Mouse (Mus musculus) olfactory bulb, adult 2 months (tissue): Measurements from ENCODE around the gene Il2rg. TPM values are rescaled to one million over a fixed set of nuclear protein-coding genes. Genes with fewer than 3 reads are reported as not detected.
A peak's percentile ranks its signal among the peaks of the same experiment; 100 is the strongest.

Experiments used
- H3K27ac ChIP-seq: fragments of 200-500 bp; 2 replicates; pipeline ENCODE4 v1.5.1; 2012; ENCODE audit warnings: low read depth, low read length; ENCODE audit not compliant: insufficient read depth
- H3K4me1 ChIP-seq: fragments of 200-500 bp; 2 replicates; pipeline ENCODE4 v1.6.1; 2012; ENCODE audit warnings: low read length; ENCODE audit not compliant: control insufficient read depth, insufficient read depth
- H3K4me3 ChIP-seq: fragments of 200-500 bp; 2 replicates; pipeline ENCODE4 v1.5.1; 2012; ENCODE audit warnings: mild to moderate bottlenecking, low read depth, low read length, moderate library complexity; ENCODE audit not compliant: insufficient read depth
- CTCF ChIP-seq: fragments of 200-500 bp; IDR thresholded peaks from 2 replicates; pipeline ENCODE4 v1.5.1; 2012; ENCODE audit warnings: low read depth, mild to moderate bottlenecking, low read length, moderate library complexity; ENCODE audit not compliant: insufficient read depth
- POLR2A ChIP-seq: fragments of 200-500 bp; IDR thresholded peaks from 2 replicates; pipeline ENCODE4 v1.6.1; 2012; ENCODE audit warnings: mild to moderate bottlenecking, low read depth, low read length, moderate library complexity; ENCODE audit not compliant: insufficient read depth
- WGBS: fragments of 180-500 bp; shearing (Covaris S2); methylation state at CpG from one replicate; pipeline ENCODE4 v1.1.7; 2018; 5-methylcytosine and 5-hydroxymethylcytosine counted together
- polyA plus RNA-seq: library from polyadenylated mRNA; stranded (reverse); fragments of >200 nt; gene quantifications from 2 replicates; pipeline ENCODE4 v1.2.4, GENCODE M21; 2012; ENCODE audit warnings: low replicate concordance; ENCODE audit not compliant: missing spikeins, insufficient read depth, insufficient read length

Il2rg gene
- not detected in 2 replicates for polyA plus RNA-seq

GRCm38 (mm10) chrX:101268025-101268754 is at the start of gene Il2rg:
Il2rg (minus strand) TSS chrX:101268255.
- H3K4me3 ChIP-seq: no peak within 1 kb of the TSS
- TF ChIP-seq CTCF (no peak), POLR2A (no peak)
- WGBS: 81% methylated on average over 5 of the region's 5 CpGs
- no peak within 1 kb of the TSS for H3K27ac ChIP-seq
- H3K4me1 ChIP-seq: no peaks in the 10 kb centered on the region

- peak overlapping the region; percentile 80 for H3K27ac ChIP-seq
- H3K4me1 ChIP-seq: peaks cover 11% of the 10 kb centered on the region
- 21% methylated on average over 6 of the region's 6 CpGs for WGBS
- no peak overlapping the region for H3K4me3 ChIP-seq
- TF ChIP-seq POLR2A: no peak
- TF ChIP-seq CTCF: no peak
Observed at GRCm38 (mm10) chrX:101313625-101314359, 45.7 kb upstream of the Il2rg start.

GRCm38 (mm10) chrX:101309299-101309698 is 41.2 kb upstream of the Il2rg start:
- no peak overlapping the region for H3K27ac ChIP-seq
- no peak overlapping the region for H3K4me3 ChIP-seq
- no peak for TF ChIP-seq CTCF
- TF ChIP-seq POLR2A: no peak
- peaks cover 25% of the 10 kb centered on the region for H3K4me1 ChIP-seq
- WGBS: 59% methylated on average over 5 of the region's 5 CpGs

GRCm38 (mm10) chrX:101304646-101305045 is 36.6 kb upstream of the Il2rg start:
- TF ChIP-seq CTCF: no peak
- TF ChIP-seq POLR2A: no peak
- 57% methylated on average over 2 of the region's 2 CpGs for WGBS
- peaks cover 45% of the 10 kb centered on the region for H3K4me1 ChIP-seq
- H3K27ac ChIP-seq: no peak overlapping the region
- no peak overlapping the region for H3K4me3 ChIP-seq

GRCm38 (mm10) chrX:101301654-101302053 is 33.6 kb upstream of the Il2rg start:
- Histone ChIP-seq H3K27ac (no peak overlapping the region), H3K4me1 (peaks cover 33% of the 10 kb centered on the region), H3K4me3 (peak overlapping the region; percentile 36)
- no peak for TF ChIP-seq CTCF
- no peak for TF ChIP-seq POLR2A
- 34% methylated on average over 9 of the region's 9 CpGs for WGBS

- Histone ChIP-seq H3K4me3 (peak overlapping the region; percentile 81), H3K27ac (peak overlapping the region; percentile 73), H3K4me1 (peaks cover 28% of the 10 kb centered on the region)
- TF ChIP-seq CTCF (no peak), POLR2A (no peak)
- WGBS: 23% methylated on average over 13 of the region's 13 CpGs
Observed at GRCm38 (mm10) chrX:101300427-101301030, 32.5 kb upstream of the Il2rg start.

- Histone ChIP-seq H3K4me3 (peak overlapping the region; percentile 81), H3K27ac (peak overlapping the region; percentile 90), H3K4me1 (peaks cover 24% of the 10 kb centered on the region)
- no peak for TF ChIP-seq POLR2A
- TF ChIP-seq CTCF: no peak
- WGBS: 10% methylated on average over 10 of the region's 13 CpGs
Observed at GRCm38 (mm10) chrX:101299473-101300426, 31.7 kb upstream of the Il2rg start.

- peak; percentile 61; the same call in 1 of the 2 replicates for TF ChIP-seq POLR2A
- no peak for TF ChIP-seq CTCF
- WGBS: 24% methylated on average over 24 of the region's 24 CpGs
- Histone ChIP-seq H3K4me1 (peaks cover 21% of the 10 kb centered on the region), H3K27ac (peak within 1 kb of the TSS; percentile 90), H3K4me3 (peak within 1 kb of the TSS; percentile 81)
Observed at GRCm38 (mm10) chrX:101299055-101299454, 31.0 kb upstream of the Il2rg start, which contains the start of gene Nlgn3. Nlgn3 (plus strand) TSS chrX:101299168.
